7 mouse cellular contexts compared by ENCODE assay signal in the genomic region with DNA sequence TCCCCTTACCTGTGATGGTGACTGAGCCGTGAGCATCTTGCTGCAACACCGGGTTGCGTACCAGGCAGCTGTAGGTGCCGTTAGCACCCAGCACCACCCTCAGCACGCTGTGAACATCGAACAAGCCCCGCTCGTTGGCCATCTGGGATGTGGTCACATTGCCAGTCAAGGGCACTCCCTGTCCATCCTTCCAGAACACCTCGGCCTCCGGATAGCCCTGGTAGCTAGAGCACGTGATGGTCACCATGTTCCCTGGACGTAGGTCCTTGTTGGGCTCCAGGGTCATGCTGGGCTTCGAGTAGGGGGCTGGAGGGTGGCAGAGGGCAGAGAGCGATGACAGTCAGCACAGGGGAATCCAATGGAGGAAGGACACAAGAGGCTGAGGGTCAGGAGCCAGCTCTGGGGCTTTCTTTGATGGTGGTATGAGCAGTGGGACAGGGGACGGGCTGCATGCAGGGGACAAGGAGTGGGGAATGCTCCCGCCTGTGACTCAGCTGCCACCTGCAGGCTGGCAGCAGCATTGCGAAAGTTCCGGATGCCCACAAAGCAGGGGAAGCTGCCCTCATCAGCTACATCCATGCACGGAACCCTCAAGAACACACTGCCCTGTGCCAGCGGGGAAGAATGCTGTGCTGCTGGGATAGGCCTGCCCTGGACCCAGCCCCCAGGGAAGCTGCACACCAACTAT. TPM values are rescaled to one million over a fixed set of nuclear protein-coding genes. Genes with fewer than 3 reads are reported as not detected.
DNase-seq lines count a peak whose midpoint lies in the region; ATAC-seq and TF ChIP-seq lines count a peak whose summit lies in the region.

No protein-coding gene starts in this region.

- no peak overlapping the region for H3K4me3 ChIP-seq in left cerebral cortex, adult 2 months
- no peak overlapping the region for H3K4me3 ChIP-seq in embryonic facial prominence, embryonic 10.5 days
- no peak overlapping the region for H3K4me3 ChIP-seq in neural tube, embryonic 14.5 days (ENCODE audit: low read depth, low read length)

- no peak overlapping the region for H3K4me2 ChIP-seq in neural tube, embryonic 14.5 days (ENCODE audit: low read depth, low read length)

- H3K4me1 ChIP-seq in embryonic facial prominence, embryonic 10.5 days: 0 out of 2 replicates have a peak, but pooled peaks cover 4% of the 10 kb centered on the region
- no peaks in the 10 kb centered on the region for H3K4me1 ChIP-seq in neural tube, embryonic 14.5 days (ENCODE audit: control insufficient read depth, insufficient read depth, low read length)

- peak in 1 of 2 experiments; percentile 46 for DNase-seq in left cerebral cortex, adult 2 months (ENCODE audit: extremely low spot score in 1 of 2, low spot score in 2 of 2)
- no peak for DNase-seq in left cerebral cortex, adult 11 months (ENCODE audit: low spot score)
- DNase-seq in Patski (ENCODE audit: low read depth, low spot score): no peak
- peak; percentile 61 for DNase-seq in embryonic facial prominence, embryonic 10.5 days (ENCODE audit: low spot score)
- peak; percentile 55 to 61 for DNase-seq in kidney, postnatal 4 days
- no peak for DNase-seq in T-cell, adult 2 months (ENCODE audit: low spot score)

- TF ChIP-seq CTCF in left cerebral cortex, adult 2 months (IDR thresholded peaks at IDR 0.05): peak; percentile 61
- TF ChIP-seq CTCF in Patski (IDR thresholded peaks at IDR 0.05): no peak

- H3K9me3 ChIP-seq in embryonic facial prominence, embryonic 10.5 days: no peaks in the 10 kb centered on the region
- no peaks in the 10 kb centered on the region for H3K9me3 ChIP-seq in neural tube, embryonic 14.5 days (ENCODE audit: control insufficient read depth, low read length)

- ATAC-seq in Patski: peak; percentile 10
- ATAC-seq in neural tube, embryonic 14.5 days (ENCODE audit: low read depth): peak; percentile 72; the same call in 1 of the 2 replicates

- 81% methylated on average over 20 of the region's 20 CpGs for WGBS in embryonic facial prominence, embryonic 10.5 days
- 79% methylated on average over 20 of the region's 20 CpGs for WGBS in neural tube, embryonic 14.5 days

- CTCF ChIA-PET in Patski (lab: Charles Lee): interaction anchor here (0.7 to 3.0 kb wide), 5 partner anchors 19 to 206 kb away, joined by 3 to 10 read pairs (median 4); no protein-coding TSS in a partner anchor

- POLR2A ChIA-PET in Patski (lab: Charles Lee): interaction anchor here (1.2 kb wide), 1 partner anchor 20 kb away, joined by 4 read pairs; the partner anchor contains the start of gene Cd276

- in situ Hi-C loops in Patski (cut with MboI; ENCODE audit: low pct_unique_long_range_greater_than_20kb): loop anchor here (25.0 kb wide), 1 partner anchor 752 kb away; the partner anchor contains the start of gene Adpgk

- no peak overlapping the region for H3K27ac ChIP-seq in left cerebral cortex, adult 2 months
- no peak overlapping the region for H3K27ac ChIP-seq in embryonic facial prominence, embryonic 10.5 days (replicated peaks)
- H3K27ac ChIP-seq in neural tube, embryonic 14.5 days (ENCODE audit: low read depth, low read length): no peak overlapping the region; the same call in 1 of the 2 replicates

- no peaks in the 10 kb centered on the region for H3K27me3 ChIP-seq in Patski
- H3K27me3 ChIP-seq in embryonic facial prominence, embryonic 10.5 days (replicated peaks; ENCODE audit: low read depth, poor library complexity, severe bottlenecking): no peaks in the 10 kb centered on the region
- no peaks in the 10 kb centered on the region for H3K27me3 ChIP-seq in neural tube, embryonic 14.5 days (ENCODE audit: control insufficient read depth, insufficient read depth, low read length)

- no peak overlapping the region for H3K9ac ChIP-seq in neural tube, embryonic 14.5 days (replicated peaks; ENCODE audit: low read depth, low read length)

- H3K36me3 ChIP-seq in embryonic facial prominence, embryonic 10.5 days (replicated peaks): peaks cover 90% of the 10 kb centered on the region
- H3K36me3 ChIP-seq in neural tube, embryonic 14.5 days (ENCODE audit: control insufficient read depth, insufficient read depth, low read length): peaks cover 12% of the 10 kb centered on the region

- intact Hi-C loops in left cerebral cortex, adult 2 months (cut with DNase I): loop anchor here (2.0 to 5.0 kb wide), 2 partner anchors 92 to 205 kb away; no protein-coding TSS in a partner anchor

RNA-seq across cellular contexts. Expression of gene Cd276, which starts 19.6 kb away (rescaled TPM):
- total RNA-seq in left cerebral cortex, adult 2 months (2021): 1 to 10 TPM; 7.3 to 8.0 TPM
- 48.6 TPM for polyA plus RNA-seq in Patski (2021)
- 47.8 and 49.7 TPM in 2 replicates for polyA plus RNA-seq in embryonic facial prominence, embryonic 10.5 days (2016; fragmentation: Nextera tagmentation; extraction: Ambion mirVana)
- 36.0 and 42.2 TPM in 2 replicates for polyA plus RNA-seq in neural tube, embryonic 14.5 days (2014; fragmentation: Nextera tagmentation; extraction: Ambion mirVana)

RNA-seq across cellular contexts. Expression of gene Nptn, which starts 46.4 kb away (rescaled TPM):
- 100 to 1,000 TPM; 951 to 958 TPM for total RNA-seq in left cerebral cortex, adult 2 months (2021)
- 424 TPM for polyA plus RNA-seq in Patski (2021)
- 51.3 and 53.5 TPM in 2 replicates for polyA plus RNA-seq in embryonic facial prominence, embryonic 10.5 days (2016; fragmentation: Nextera tagmentation; extraction: Ambion mirVana)
- 220 and 255 TPM in 2 replicates for polyA plus RNA-seq in neural tube, embryonic 14.5 days (2014; fragmentation: Nextera tagmentation; extraction: Ambion mirVana)

RNA-seq across cellular contexts. Expression of gene Insyn1, which starts 47.2 kb away (rescaled TPM):
- total RNA-seq in left cerebral cortex, adult 2 months (2021): 100 to 1,000 TPM; 214 to 230 TPM
- 46.6 TPM for polyA plus RNA-seq in Patski (2021)
- polyA plus RNA-seq in embryonic facial prominence, embryonic 10.5 days (2016; fragmentation: Nextera tagmentation; extraction: Ambion mirVana): 0.85 and 1.1 TPM in 2 replicates
- polyA plus RNA-seq in neural tube, embryonic 14.5 days (2014; fragmentation: Nextera tagmentation; extraction: Ambion mirVana): 11.2 and 12.8 TPM in 2 replicates

Comparison
In these comparisons a context has a peak if more than half of its experiments do, and no peak if none do; other contexts are left out.
1. DNase-seq: peak in embryonic facial prominence, embryonic 10.5 days (single experiment) and kidney, postnatal 4 days (2 of 2); none in left cerebral cortex, adult 11 months (single experiment), Patski (single experiment) and T-cell, adult 2 months (single experiment).